Mouse (Mus musculus): Measurements from ENCODE around the gene Cage1. TPM values are rescaled to one million over a fixed set of nuclear protein-coding genes. Genes with fewer than 3 reads are reported as not detected.

The Cage1 gene
- polyA plus RNA-seq, 1 experiment from 2014 or later: 1.2 TPM

DNA sequence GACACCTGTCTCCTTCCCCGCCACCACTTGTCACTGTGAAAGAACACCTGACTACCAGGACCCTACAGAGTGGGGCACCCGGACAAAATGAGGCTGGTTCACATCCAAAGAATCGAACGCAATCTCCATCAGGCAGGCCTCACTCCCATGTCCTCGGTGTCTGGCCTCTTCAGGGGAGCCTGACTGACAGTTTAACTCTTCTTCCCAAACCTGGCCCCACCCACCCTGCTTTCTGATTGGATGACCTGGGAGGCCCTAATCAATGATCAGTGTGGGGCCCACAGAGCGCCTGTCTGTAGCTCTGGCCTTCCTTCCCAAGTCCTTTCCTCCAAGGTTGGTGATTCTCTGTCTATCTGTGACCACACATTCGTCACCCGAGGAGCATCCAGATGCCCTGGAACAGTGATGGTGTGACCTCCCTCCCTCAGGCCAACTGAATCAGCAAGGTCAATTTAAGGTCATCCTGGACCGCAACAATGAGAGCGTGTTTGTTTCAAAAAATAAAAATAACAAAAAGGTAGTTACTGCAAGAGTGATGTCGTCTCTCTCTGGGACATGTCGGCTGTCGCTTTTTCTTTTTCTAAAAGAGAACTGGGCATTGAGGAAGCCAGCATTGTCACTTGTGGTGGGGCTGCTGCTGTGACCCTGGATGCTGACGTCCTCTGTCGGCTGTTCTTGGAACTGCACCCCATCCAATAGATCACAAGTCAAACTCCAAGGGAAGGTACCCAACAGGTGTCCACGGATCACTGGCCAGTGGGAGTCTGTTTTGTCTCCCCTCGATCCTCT, 71.5 kb downstream of the Cage1 start:
- H3K4me2 ChIP-seq (ENCODE audit: low read depth, low read length): no peak overlapping the region
- H3K4me3 ChIP-seq (ENCODE audit: low read length): no peak overlapping the region
- ATAC-seq (replicated peaks; ENCODE audit: extremely low read depth, insufficient read depth, low FRiP score): no peak
- H3K27me3 ChIP-seq (ENCODE audit: control insufficient read depth, insufficient read depth, low read length): no peaks in the 10 kb centered on the region
- no peaks in the 10 kb centered on the region for H3K9me3 ChIP-seq (replicated peaks; ENCODE audit: control insufficient read depth, low read length)
- no peak overlapping the region for H3K9ac ChIP-seq (ENCODE audit: low read length)
- H3K27ac ChIP-seq (ENCODE audit: low read length): no peak overlapping the region
- no peaks in the 10 kb centered on the region for H3K36me3 ChIP-seq (ENCODE audit: control insufficient read depth, insufficient read depth)
- peaks cover 13% of the 10 kb centered on the region for H3K4me1 ChIP-seq (ENCODE audit: control insufficient read depth, insufficient read depth, low read length)
- 52% methylated on average over 17 of the region's 17 CpGs for WGBS

DNA sequence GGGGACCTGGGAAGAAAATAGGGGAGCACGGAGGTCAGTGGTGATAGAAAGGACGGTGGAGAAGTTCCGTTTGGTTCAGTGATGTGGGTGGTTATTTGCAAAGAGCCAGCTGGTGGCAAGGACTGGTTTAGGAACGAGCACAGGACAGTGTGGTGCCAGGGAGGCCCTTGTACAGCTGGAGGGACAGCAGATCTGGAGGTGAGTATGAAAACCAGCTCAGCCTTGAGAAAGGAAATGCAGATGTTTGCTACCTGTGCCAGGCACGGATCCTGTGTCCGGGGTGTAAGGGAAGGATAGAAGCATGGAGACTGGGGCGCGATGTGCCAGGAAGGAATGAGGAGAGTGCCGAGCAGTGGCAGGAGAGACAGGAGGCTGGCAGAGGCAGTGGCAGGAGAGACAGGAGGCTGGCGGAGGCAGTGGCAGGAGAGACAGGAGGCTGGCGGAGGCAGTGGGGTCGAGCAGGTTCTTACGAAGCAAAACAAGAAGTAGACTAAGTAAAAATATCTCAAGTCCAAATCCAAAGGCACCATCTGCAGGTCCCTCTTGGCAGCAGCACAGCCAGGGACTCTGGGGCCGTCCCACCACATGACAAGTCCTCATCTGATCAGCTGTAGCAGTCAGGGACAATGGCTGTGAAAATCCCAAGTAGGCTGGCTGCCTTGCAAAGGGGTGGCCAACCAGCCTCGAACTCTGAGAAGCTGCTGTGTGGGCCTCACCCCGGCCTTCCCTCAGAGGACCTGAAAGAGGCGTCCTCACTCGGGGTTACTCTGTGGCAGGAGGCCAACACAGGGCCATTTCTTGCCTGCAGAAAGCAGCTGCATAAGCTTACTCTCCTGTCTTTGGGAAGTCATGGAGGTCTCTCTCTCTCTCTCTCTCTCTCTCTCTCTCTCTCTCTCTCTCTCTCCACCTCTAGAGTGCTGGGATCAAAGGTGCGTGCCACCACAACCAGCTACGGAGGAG, 72.5 kb downstream of the Cage1 start:
- H3K9ac ChIP-seq (ENCODE audit: low read length): peak overlapping the region; percentile 66; the same call in 1 of the 2 replicates
- peak overlapping the region; percentile 80 for H3K4me2 ChIP-seq (ENCODE audit: low read depth, low read length)
- H3K27me3 ChIP-seq (ENCODE audit: control insufficient read depth, insufficient read depth, low read length): no peaks in the 10 kb centered on the region
- H3K4me3 ChIP-seq (ENCODE audit: low read length): peak overlapping the region; percentile 50
- peaks cover 13% of the 10 kb centered on the region for H3K4me1 ChIP-seq (ENCODE audit: control insufficient read depth, insufficient read depth, low read length)
- no peak for ATAC-seq (replicated peaks; ENCODE audit: extremely low read depth, insufficient read depth, low FRiP score)
- no peaks in the 10 kb centered on the region for H3K36me3 ChIP-seq (ENCODE audit: control insufficient read depth, insufficient read depth)
- 43% methylated on average over 20 of the region's 20 CpGs for WGBS
- no peak overlapping the region; the same call in 1 of the 2 replicates for H3K27ac ChIP-seq (ENCODE audit: low read length)
- no peaks in the 10 kb centered on the region for H3K9me3 ChIP-seq (replicated peaks; ENCODE audit: control insufficient read depth, low read length)

DNA sequence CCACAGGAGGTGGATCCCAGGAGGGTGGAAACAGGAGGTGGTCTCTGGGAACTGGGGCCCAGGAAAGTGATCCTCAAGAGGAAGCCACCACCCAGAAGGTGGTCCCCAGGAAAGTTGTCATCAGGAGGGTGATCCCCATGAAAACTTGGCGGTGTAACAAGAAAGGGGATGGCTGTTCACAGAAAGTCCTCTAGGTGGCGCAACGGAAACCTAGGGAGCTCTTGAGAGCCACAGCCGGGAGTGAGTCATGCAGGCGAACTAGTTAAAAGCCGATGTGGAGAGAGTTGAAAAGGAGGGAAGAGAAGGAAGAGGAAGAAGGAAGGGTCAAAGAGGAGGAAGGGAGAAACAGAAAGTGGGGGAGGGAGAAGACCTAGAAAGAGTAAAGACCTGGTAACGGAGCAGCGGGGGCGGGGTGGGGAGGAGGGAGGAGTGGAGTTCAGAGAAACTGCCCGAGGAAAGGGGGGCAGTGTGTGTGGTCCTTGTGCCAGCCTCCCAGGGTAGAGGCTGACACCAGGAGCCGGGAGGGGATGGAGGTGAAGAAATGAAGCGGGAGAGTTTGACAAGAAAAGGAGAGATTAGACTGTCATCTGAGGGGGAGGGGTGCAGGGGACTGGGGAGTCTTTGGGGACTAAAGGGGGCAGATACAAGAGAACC, 73.4 kb downstream of the Cage1 start:
- Histone ChIP-seq H3K36me3 (ENCODE audit: control insufficient read depth, insufficient read depth) (no peaks in the 10 kb centered on the region), H3K9ac (ENCODE audit: low read length) (peak overlapping the region; percentile 66), H3K4me1 (ENCODE audit: control insufficient read depth, insufficient read depth, low read length) (peaks cover 16% of the 10 kb centered on the region), H3K9me3 (replicated peaks; ENCODE audit: control insufficient read depth, low read length) (no peaks in the 10 kb centered on the region), H3K27me3 (ENCODE audit: control insufficient read depth, insufficient read depth, low read length) (no peaks in the 10 kb centered on the region), H3K4me3 (ENCODE audit: low read length) (peak overlapping the region; percentile 50), H3K4me2 (ENCODE audit: low read depth, low read length) (peak overlapping the region; percentile 80), H3K27ac (ENCODE audit: low read length) (no peak overlapping the region; the same call in 1 of the 2 replicates)
- no peak; the same call in 1 of the 2 replicates for ATAC-seq (replicated peaks; ENCODE audit: extremely low read depth, insufficient read depth, low FRiP score)
- 1% methylated on average over 12 of the region's 12 CpGs for WGBS

DNA sequence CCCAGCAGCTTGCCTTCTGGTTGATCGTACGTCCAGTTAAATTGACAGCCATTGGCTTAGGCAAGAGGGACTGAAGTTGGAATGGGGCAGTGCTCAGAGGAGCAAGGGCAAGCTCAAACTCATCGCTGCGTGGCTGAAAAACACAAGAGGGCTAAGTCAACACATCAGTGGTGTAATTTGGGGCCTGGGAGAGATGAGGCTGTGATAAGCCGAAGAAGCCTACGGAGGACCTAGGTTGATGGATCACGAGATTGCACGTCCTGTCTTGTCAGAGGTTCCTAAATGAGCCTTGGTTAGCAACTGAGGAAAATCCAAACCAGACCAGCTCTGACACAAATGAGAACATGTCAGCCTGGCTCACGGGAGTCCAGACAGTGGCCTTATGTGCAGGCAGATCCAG, 74.3 kb downstream of the Cage1 start:
- 81% methylated on average over 9 of the region's 9 CpGs for WGBS
- Histone ChIP-seq H3K27ac (ENCODE audit: low read length) (no peak overlapping the region), H3K9ac (ENCODE audit: low read length) (no peak overlapping the region), H3K4me3 (ENCODE audit: low read length) (no peak overlapping the region), H3K36me3 (ENCODE audit: control insufficient read depth, insufficient read depth) (no peaks in the 10 kb centered on the region), H3K9me3 (replicated peaks; ENCODE audit: control insufficient read depth, low read length) (no peaks in the 10 kb centered on the region), H3K4me1 (ENCODE audit: control insufficient read depth, insufficient read depth, low read length) (peaks cover 16% of the 10 kb centered on the region), H3K27me3 (ENCODE audit: control insufficient read depth, insufficient read depth, low read length) (no peaks in the 10 kb centered on the region), H3K4me2 (ENCODE audit: low read depth, low read length) (no peak overlapping the region)
- no peak for ATAC-seq (replicated peaks; ENCODE audit: extremely low read depth, insufficient read depth, low FRiP score)

DNA sequence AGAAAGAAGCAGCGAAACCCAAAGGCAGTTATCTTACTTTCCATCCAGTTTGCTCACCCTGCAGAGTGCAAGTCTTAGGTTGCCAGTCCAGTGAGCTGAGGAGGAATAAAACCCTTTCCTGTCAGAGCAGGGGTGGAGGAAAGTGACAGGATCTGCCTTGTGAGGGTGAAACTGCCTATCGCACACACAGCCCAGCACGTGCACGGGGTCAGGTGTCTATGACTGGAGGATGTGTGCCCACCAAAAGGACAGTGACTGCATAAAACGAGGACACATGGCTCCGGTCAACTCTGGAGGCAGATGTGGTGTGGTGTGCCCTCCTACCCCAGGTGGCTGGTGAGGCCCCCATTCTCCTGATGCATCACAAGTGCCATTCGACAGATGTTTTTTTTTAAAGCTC, 76.9 kb downstream of the Cage1 start:
- ATAC-seq (replicated peaks; ENCODE audit: extremely low read depth, insufficient read depth, low FRiP score): no peak
- Histone ChIP-seq H3K4me1 (ENCODE audit: control insufficient read depth, insufficient read depth, low read length) (peaks cover 10% of the 10 kb centered on the region), H3K27ac (ENCODE audit: low read length) (no peak overlapping the region), H3K9me3 (replicated peaks; ENCODE audit: control insufficient read depth, low read length) (no peaks in the 10 kb centered on the region), H3K4me3 (ENCODE audit: low read length) (no peak overlapping the region), H3K27me3 (ENCODE audit: control insufficient read depth, insufficient read depth, low read length) (no peaks in the 10 kb centered on the region), H3K4me2 (ENCODE audit: low read depth, low read length) (no peak overlapping the region), H3K36me3 (ENCODE audit: control insufficient read depth, insufficient read depth) (no peaks in the 10 kb centered on the region), H3K9ac (ENCODE audit: low read length) (no peak overlapping the region)
- WGBS: 85% methylated on average over 7 of the region's 7 CpGs

DNA sequence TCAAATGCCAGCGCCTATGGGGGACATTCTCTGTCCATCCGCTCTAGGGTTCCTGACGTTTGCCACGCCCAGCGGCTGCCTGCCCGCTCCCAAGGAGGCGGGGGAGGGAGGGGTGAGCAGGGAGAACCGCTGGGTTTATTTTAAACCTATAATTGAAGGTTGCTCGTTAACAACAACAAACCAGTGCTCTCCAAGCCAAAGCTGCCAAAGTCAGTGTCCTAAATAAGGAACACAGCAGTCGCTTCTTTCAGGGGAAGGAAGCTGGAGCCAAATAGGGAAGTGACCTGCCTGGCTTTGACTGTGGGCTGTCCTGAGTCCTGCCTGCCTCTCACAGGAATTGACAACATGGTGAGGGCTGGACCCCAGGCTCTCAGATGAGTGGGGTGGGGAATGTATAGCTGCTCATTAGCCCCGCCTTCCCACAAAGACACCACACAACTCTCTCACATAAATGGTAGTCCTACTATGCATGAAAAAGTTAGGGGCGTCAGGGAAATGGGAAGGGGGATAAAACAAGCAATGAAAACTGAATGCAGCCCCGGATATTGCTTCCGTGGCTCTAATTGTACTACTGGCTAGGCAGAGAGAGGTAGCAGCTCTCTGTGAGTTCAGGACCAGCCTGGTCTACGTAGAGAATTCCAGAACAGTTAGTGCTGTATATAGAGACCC, 77.5 kb downstream of the Cage1 start:
- H3K9ac ChIP-seq (ENCODE audit: low read length): no peak overlapping the region
- no peak overlapping the region for H3K4me2 ChIP-seq (ENCODE audit: low read depth, low read length)
- H3K4me1 ChIP-seq (ENCODE audit: control insufficient read depth, insufficient read depth, low read length): peaks cover 9% of the 10 kb centered on the region
- peak overlapping the region; percentile 39; the same call in 1 of the 2 replicates for H3K27ac ChIP-seq (ENCODE audit: low read length)
- no peak overlapping the region for H3K4me3 ChIP-seq (ENCODE audit: low read length)
- no peak for ATAC-seq (replicated peaks; ENCODE audit: extremely low read depth, insufficient read depth, low FRiP score)
- H3K27me3 ChIP-seq (ENCODE audit: control insufficient read depth, insufficient read depth, low read length): no peaks in the 10 kb centered on the region
- H3K36me3 ChIP-seq (ENCODE audit: control insufficient read depth, insufficient read depth): no peaks in the 10 kb centered on the region
- no peaks in the 10 kb centered on the region for H3K9me3 ChIP-seq (replicated peaks; ENCODE audit: control insufficient read depth, low read length)
- 70% methylated on average over 15 of the region's 15 CpGs for WGBS

DNA sequence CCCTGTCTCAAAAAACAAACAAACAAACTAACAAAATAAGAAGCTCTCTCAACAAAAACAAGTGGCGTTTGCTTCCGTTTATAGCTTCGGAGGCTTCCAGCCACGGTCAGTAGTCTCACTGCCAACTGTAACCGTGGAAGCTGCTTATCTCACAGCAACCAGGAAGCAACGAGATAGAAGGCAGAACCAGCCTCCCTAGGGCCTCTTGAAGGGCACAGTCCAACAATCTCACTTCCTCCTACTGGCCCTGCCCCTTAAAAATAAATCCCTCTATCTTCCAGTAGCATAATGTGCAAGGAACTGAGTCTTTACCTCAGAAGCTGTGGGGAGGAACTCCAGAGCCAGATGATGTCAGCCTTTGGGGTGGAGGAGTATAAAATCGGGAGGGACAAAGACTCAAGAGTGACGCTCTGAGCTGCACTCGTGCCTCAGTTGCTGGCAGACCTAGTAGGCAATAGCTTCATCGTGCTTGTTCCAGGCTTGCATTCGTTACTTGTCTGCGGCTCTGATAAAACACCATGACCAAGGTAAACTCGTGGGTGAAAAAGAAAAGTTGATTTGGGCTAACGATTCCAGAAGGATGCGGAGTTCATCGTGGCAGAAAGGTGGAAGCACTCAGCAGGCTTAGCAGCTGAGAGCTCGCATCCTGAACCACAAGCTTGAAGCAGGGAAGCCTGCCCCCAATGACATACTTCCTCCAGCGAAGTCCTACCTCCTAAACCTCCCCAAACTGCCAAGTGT, 78.2 kb downstream of the Cage1 start:
- Histone ChIP-seq H3K27ac (ENCODE audit: low read length) (peak overlapping the region; percentile 39; the same call in 1 of the 2 replicates), H3K4me2 (ENCODE audit: low read depth, low read length) (no peak overlapping the region), H3K4me1 (ENCODE audit: control insufficient read depth, insufficient read depth, low read length) (peaks cover 3% of the 10 kb centered on the region; the same call in 1 of the 2 replicates), H3K36me3 (ENCODE audit: control insufficient read depth, insufficient read depth) (no peaks in the 10 kb centered on the region), H3K27me3 (ENCODE audit: control insufficient read depth, insufficient read depth, low read length) (no peaks in the 10 kb centered on the region), H3K9me3 (replicated peaks; ENCODE audit: control insufficient read depth, low read length) (no peaks in the 10 kb centered on the region), H3K9ac (ENCODE audit: low read length) (no peak overlapping the region), H3K4me3 (ENCODE audit: low read length) (no peak overlapping the region)
- WGBS: 71% methylated on average over 18 of the region's 18 CpGs
- no peak for ATAC-seq (replicated peaks; ENCODE audit: extremely low read depth, insufficient read depth, low FRiP score)

Data from heart, embryonic 16.5 days (tissue).